Mouse (Mus musculus) embryonic stem cell, embryonic (primary cell): ENCODE measurements around the gene Hps4.

Source experiments
- CTCF ChIA-PET, 4 experiments: fragments of 300-600 bp in 2 of 4; fragments of 350-600 bp in 2 of 4; sonication (Branson Sonifier 250); formaldehyde crosslinking; loops; one replicate each; lab custom pipeline; 2022; ENCODE audit warnings: inconsistent platforms in 2 of 4; lab: Charles Lee
- POLR2A ChIA-PET, 4 experiments: fragments of 300-600 bp in 2 of 4; fragments of 350-600 bp in 2 of 4; sonication (Branson Sonifier 250); formaldehyde crosslinking; loops; one replicate each; lab custom pipeline; 2022; ENCODE audit warnings: antibody characterized with exemption in 4 of 4, inconsistent platforms in 1 of 4; lab: Charles Lee

The Hps4 gene

DNA sequence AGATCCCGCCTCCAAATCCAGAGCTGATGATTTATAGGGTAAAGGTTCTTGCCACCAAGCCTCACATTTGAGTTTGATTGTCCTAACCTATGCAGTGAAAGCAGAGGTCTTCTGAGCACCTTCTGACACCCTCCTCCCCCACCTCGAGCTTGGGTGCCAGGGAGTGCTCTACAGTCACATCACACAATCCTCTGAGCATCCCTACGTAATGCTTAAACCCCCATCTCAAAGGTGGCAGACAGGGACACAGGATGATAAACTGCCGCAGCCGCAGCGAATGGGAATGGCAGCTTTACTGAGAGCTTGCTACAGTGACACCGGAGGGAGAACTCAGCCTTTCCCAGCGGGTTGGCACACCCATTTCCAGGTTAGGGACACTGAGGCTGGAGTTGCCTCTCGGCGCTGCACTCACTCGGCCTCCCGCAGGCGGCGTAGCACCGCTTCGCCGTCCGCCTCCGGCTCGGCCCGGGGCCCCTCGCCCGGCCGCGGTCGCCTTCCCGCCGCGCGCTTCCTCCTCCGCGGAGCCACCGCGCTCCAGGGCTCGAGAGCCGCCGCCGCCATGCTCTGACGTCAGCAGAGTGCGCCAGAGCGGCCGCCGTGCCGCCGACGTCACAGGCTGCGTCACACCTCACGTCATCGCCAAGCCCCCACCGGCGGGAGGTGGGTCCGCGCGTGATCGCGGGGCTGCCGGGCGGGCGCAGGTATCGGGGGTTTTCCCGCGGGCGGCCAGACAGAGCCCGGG, at the start of gene Hps4, which contains the start of gene Srrd:
Hps4 (plus strand) TSS at position 621 of the 742 bp plus-strand sequence.
Srrd (minus strand) TSS at position 578 of the 742 bp plus-strand sequence.
- CTCF ChIA-PET, result no interaction called here
- POLR2A ChIA-PET, result interaction anchor here in 3 of 4 experiments (1.0 to 3.0 kb wide), 11 partner anchors 9 to 66 kb away, joined by 3 to 10 read pairs (median 4); partner anchors contain the start of genes Tfip11 (in 3 of the 3) and Tpst2 (in 1 of the 3)

GRCm38 (mm10) chr5:112293800-112294199, 49.1 kb upstream of the Hps4 start:
- POLR2A ChIA-PET, result interaction anchor here in 2 of 4 experiments (1.4 to 4.0 kb wide), 8 partner anchors 9 to 25 kb away, joined by 3 to 25 read pairs (median 6); partner anchors contain the start of gene Tpst2 (in 2 of the 2)
- CTCF ChIA-PET, result interaction anchor here in 2 of 4 experiments (0.6 to 0.8 kb wide), 2 partner anchors 16 to 57 kb away, joined by 3 to 8 read pairs; no protein-coding TSS in a partner anchor

GRCm38 (mm10) chr5:112294696-112295095, 48.2 kb upstream of the Hps4 start:
- CTCF ChIA-PET, result interaction anchor here in 3 of 4 experiments (0.6 to 1.5 kb wide), 5 partner anchors 41 to 158 kb away, joined by 3 to 10 read pairs (median 5); no protein-coding TSS in a partner anchor
- POLR2A ChIA-PET, result interaction anchor here in 2 of 4 experiments (1.0 to 2.8 kb wide), 13 partner anchors 8 to 53 kb away, joined by 3 to 20 read pairs (median 6); partner anchors contain the start of gene Tpst2 (in 1 of the 2)

DNA sequence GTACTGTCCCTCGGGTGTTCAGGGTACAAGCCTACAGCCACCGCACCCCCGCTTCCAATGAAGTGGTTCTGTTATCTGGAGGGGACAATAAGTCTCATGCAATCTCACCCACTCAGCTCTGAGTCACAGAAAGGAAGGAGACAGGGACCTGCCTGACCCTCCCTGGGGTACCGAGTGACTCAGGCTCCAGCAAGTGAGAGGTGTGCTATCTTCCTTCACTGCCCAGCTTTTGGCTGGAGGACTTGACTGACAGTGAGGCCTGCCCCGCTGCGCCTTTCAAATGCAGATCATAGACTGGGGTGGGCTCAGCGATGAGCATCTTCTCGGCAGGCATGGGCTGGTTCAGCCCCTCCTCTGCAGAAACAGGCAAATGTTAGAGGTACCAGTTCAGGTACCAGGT, 47.7 kb upstream of the Hps4 start:
- CTCF ChIA-PET, result interaction anchor here in 3 of 4 experiments (0.6 to 1.5 kb wide), 4 partner anchors 41 to 159 kb away, joined by 3 to 10 read pairs (median 4); no protein-coding TSS in a partner anchor
- POLR2A ChIA-PET, result interaction anchor here in 3 of 4 experiments (0.6 to 2.8 kb wide), 15 partner anchors 9 to 100 kb away, joined by 3 to 20 read pairs (median 5); partner anchors contain the start of gene Tpst2 (in 1 of the 3)

DNA sequence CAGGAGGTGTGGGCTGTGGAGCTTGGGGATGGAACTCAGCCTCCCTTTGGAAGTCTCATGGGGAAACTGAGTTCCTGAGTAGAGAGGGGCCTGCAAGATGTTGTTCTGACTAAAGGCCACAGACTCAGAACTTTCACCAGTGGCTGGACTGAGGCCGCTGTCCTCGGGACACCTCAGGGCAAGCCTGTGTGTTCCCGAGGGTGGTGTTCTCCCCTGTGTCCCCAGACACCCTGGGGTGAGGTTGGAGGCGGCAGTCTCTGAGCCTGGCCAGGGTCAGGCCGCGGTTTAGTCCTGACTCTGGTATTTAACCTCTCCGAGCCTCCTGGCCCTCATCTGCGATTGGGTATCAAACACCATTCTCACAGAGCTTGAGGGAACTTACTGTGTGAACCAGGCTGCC, 47.3 kb upstream of the Hps4 start:
- CTCF ChIA-PET, result interaction anchor here in 3 of 4 experiments (0.6 to 1.5 kb wide), 3 partner anchors 55 to 159 kb away, joined by 3 to 10 read pairs (median 5); no protein-coding TSS in a partner anchor

GRCm38 (mm10) chr5:112296404-112297181, 46.3 kb upstream of the Hps4 start:
- CTCF ChIA-PET, result interaction anchor here in 1 of 4 experiments (1.5 kb wide), 1 partner anchor 56 kb away, joined by 5 read pairs; no protein-coding TSS in a partner anchor
- POLR2A ChIA-PET, result interaction anchor here in 3 of 4 experiments (0.7 to 5.4 kb wide), 5 partner anchors 10 to 20 kb away, joined by 3 to 20 read pairs (median 5); partner anchors contain the start of gene Tpst2 (in 1 of the 3)

More for the DNA sequence above, 47.3 kb upstream of the Hps4 start:
- POLR2A ChIA-PET, result interaction anchor here in 3 of 4 experiments (0.6 to 2.8 kb wide), 13 partner anchors 9 to 100 kb away, joined by 3 to 20 read pairs (median 5); partner anchors contain the start of gene Tpst2 (in 1 of the 3)

DNA sequence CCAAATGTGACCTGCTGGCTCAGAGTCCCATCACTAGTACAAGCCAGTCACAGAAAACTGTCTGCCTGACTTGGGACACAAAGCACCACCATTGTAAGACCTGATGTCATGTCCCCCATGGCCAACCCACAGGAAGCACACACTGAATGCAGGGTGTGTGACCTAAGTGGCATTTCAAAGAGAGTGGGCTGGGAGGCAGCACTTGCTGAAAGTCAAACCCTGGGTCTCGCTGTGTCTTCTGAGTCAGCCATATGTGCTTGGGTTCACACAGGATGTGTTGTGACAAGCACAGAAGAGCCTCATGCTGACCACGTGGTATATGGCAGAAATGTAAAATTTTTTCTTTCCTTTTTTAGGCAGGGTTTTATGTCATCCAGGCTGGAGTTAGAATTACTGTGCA, 45.6 kb upstream of the Hps4 start:
- ChIA-PET POLR2A (interaction anchor here in 3 of 4 experiments (0.7 to 5.4 kb wide), 5 partner anchors 10 to 21 kb away, joined by 3 to 18 read pairs (median 5); partner anchors contain the start of gene Tpst2 (in 2 of the 3)), CTCF (no interaction called here)

DNA sequence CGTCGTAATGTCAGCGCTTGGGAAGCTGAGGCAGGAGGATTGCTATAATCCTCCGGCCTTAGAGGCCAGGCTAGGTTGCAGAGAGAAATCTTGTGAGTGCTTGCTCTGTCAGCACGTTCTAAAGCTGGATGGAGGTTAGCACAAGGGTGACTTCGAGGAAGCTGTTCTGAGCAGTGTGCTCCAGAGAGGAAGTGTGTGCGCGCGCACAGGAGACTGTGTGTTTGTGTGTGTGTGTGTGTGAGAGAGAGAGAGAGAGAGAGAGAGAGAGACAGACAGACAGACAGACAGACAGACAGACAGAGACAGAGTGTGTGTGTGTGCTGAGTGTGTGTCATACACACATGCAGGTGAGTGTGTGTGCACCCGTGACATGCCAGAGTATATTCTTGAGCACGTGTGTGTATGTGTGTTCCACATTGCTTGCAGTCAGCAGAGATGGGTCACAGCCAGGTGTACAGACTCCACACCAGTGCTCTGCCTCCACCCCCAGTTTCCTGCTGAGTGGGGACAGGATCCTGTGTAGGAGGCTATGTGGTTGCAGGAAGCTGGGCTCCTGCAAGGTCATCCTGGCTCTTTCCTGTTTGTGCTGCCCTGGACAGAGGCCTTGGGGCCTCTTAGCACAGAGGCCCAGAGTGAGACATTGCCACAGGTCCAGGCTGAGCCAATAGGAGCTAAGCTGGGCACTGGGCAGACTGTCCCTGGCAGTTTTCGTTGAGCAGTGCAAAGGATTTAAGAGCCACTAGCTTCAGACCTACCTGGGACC, 44.5 kb upstream of the Hps4 start:
- ChIA-PET POLR2A (interaction anchor here in 3 of 4 experiments (0.6 to 5.4 kb wide), 8 partner anchors 11 to 22 kb away, joined by 3 to 18 read pairs (median 4); partner anchors contain the start of gene Tpst2 (in 3 of the 3)), CTCF (interaction anchor here in 1 of 4 experiments (1.0 kb wide), 1 partner anchor 10 kb away, joined by 3 read pairs; no protein-coding TSS in a partner anchor)

GRCm38 (mm10) chr5:112299399-112299798, 43.5 kb upstream of the Hps4 start:
- ChIA-PET POLR2A (interaction anchor here in 2 of 4 experiments (0.8 to 5.4 kb wide), 8 partner anchors 9 to 23 kb away, joined by 3 to 18 read pairs (median 4); partner anchors contain the start of gene Tpst2 (in 1 of the 2)), CTCF (no interaction called here)

DNA sequence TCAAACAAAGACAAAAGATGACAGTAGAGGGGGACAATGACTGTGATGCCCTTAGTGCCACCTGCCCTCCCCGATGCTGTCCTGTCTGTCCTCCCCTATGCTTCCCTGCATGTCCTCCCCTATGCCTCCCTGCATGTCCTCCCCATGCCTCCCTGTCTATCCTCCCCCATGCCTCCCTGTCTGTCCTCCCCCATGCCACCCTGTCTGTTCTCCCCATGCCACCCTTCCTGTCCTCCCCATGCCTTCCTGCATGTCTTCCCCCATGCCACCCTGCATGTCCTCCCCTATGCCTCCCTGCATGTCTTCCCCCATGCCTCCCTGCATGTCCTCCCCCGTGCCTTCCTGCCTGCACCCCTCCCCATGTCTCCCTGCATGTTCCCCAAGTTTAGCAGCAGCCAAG, 42.8 kb upstream of the Hps4 start:
- POLR2A ChIA-PET, result interaction anchor here in 2 of 4 experiments (0.6 to 5.4 kb wide), 8 partner anchors 8 to 53 kb away, joined by 3 to 18 read pairs (median 6); partner anchors contain the start of gene Tpst2 (in 1 of the 2)
- CTCF ChIA-PET, result no interaction called here

DNA sequence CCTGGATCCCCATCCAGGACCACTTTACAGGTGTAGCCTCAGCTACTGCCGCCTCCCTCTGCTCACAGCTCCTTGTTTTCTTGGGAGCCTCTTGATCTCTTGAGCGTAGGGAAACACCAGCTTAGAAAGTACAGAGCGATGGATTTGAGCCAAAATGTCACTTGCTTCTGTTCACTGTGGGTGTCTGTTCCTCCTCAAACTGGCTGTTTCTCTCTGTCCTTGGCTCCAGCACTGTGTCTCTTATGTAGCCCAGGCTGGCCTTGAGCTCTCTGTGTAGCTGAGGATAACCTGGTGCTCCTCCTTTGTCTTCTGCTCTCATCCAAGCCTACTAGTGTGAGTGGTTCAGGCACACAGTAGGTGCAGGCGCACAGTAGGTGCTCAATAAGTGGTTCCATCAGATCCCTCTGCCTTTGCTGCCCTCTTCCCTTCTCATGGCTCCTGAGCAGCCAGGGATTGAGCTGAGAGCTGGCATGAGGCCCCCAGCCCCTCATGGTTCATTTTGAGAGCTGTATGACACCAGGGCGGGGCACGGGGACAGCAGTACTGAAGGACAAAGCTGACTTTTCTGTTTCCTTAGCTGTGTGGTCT, 42.1 kb upstream of the Hps4 start:
- ChIA-PET POLR2A (interaction anchor here in 3 of 4 experiments (0.6 to 5.4 kb wide), 15 partner anchors 9 to 52 kb away, joined by 3 to 18 read pairs (median 3); partner anchors contain the start of gene Tpst2 (in 2 of the 3)), CTCF (interaction anchor here in 2 of 4 experiments (0.9 to 1.4 kb wide), 3 partner anchors 17 to 88 kb away, joined by 3 to 5 read pairs (median 3); no protein-coding TSS in a partner anchor)

GRCm38 (mm10) chr5:112301694-112302093, 41.2 kb upstream of the Hps4 start:
- CTCF ChIA-PET, result interaction anchor here in 3 of 4 experiments (0.8 to 1.4 kb wide), 6 partner anchors 16 to 88 kb away, joined by 3 to 5 read pairs (median 3); partner anchors contain the start of gene Tpst2 (in 1 of the 3)
- POLR2A ChIA-PET, result interaction anchor here in 3 of 4 experiments (0.7 to 5.4 kb wide), 11 partner anchors 10 to 25 kb away, joined by 3 to 18 read pairs (median 3); partner anchors contain the start of gene Tpst2 (in 2 of the 3)

GRCm38 (mm10) chr5:112302310-112302709, 40.6 kb upstream of the Hps4 start:
- CTCF ChIA-PET, result interaction anchor here (0.6 to 1.4 kb wide), 6 partner anchors 14 to 89 kb away, joined by 3 to 9 read pairs (median 3); partner anchors contain the start of gene Tpst2 (in 1 of the 4)
- POLR2A ChIA-PET, result interaction anchor here in 2 of 4 experiments (0.7 to 5.4 kb wide), 8 partner anchors 11 to 248 kb away, joined by 3 to 18 read pairs (median 7); partner anchors contain the start of gene Tpst2 (in 1 of the 2)

DNA sequence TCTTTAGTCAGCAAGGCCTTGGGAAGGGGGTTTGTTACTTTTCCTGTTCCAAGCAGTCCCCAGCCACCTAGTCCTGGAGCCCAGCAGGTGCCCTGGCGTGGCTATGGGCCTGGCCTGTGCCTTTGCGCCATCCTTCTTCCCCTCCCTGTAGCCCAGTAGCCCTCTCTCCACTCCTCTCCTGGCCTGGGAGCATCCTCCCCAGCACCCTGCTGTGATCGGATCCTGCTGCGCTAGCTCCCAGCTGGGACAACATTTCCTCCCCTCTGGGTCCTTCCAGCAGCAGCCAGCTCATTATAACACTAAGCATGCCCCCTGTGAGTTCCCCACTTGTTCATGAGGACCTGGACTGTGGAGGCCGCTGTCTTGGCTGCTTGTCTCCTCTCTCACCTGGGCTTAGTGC, 37.0 kb upstream of the Hps4 start:
- POLR2A ChIA-PET, result interaction anchor here in 2 of 4 experiments (0.6 to 1.7 kb wide), 4 partner anchors 14 to 1798 kb away, joined by 4 to 6 read pairs (median 4); no protein-coding TSS in a partner anchor
- CTCF ChIA-PET, result interaction anchor here in 1 of 4 experiments (0.5 kb wide), 1 partner anchor 456 kb away, joined by 4 read pairs; no protein-coding TSS in a partner anchor

DNA sequence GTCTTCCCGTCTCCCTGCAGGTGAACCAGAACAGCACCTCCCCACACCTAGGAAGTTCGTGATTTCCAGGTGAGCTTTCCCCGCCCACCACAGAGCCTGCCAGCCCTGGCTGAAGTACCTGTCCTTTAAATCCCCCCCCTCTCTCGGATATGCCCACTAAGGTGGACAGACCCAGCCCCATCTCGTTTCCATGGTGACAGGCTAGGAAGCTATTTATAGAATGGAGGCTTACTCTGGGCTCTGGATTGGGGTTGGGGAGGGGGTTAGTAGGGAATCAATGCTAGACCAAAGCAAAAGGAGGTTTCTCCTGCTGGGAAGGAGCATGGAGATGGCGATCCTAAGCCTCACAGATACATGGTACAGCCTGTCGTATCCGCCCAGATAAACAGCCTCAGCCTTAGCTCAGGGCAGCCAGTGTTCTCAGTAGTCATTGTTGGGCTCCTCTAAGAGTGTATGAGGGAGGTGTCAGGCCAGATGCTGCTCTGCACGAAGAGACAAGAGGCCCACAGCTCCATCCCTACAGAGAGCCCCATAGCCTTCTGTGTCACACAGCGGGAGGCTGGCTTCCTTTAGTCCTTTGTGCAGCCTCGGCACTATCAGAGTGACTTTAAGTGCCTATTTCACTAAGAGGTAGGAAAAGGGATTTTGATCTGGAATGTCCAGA, 29.5 kb upstream of the Hps4 start:
- POLR2A ChIA-PET, result interaction anchor here in 2 of 4 experiments (0.7 to 1.5 kb wide), 10 partner anchors 9 to 380 kb away, joined by 3 to 5 read pairs (median 3); no protein-coding TSS in a partner anchor
- CTCF ChIA-PET, result interaction anchor here in 2 of 4 experiments (0.5 to 2.7 kb wide), 2 partner anchors 69 to 73 kb away, joined by 4 to 6 read pairs; no protein-coding TSS in a partner anchor
